Mouse (Mus musculus) limb, embryonic 14.5 days (tissue): ENCODE results near the gene Cdh3. TPM values are rescaled to one million over a fixed set of nuclear protein-coding genes. Genes with fewer than 3 reads are reported as not detected.
"Not testable (repeated sequence)": the region's sequence is repeated elsewhere in the genome, so short reads cannot be mapped to it uniquely, and the experiment has no call there.

Experiments
- ATAC-seq: fragments of 200-750 bp; cut with Nextera tagmentation; 2 replicates; pipeline ENCODE4 v1.8.0; 2017; ENCODE audit warnings: low read depth, moderate number of reproducible peaks, moderate TSS enrichment; ENCODE audit not compliant: low FRiP score
- DNase-seq: peaks from one replicate; pipeline ENCODE4 v3.0.0-alpha.2; 2015; ENCODE audit warnings: low spot score
- H3K27ac ChIP-seq: fragments of 300-500 bp; sonication (generic); replicated peaks from 2 replicates; pipeline ENCODE4 v1.5.1; 2014; ENCODE audit warnings: low read depth, mild to moderate bottlenecking, low read length, moderate library complexity, mixed read lengths
- H3K27me3 ChIP-seq: fragments of 300-500 bp; sonication (generic); 2 replicates; pipeline ENCODE4 v1.6.1; 2014; ENCODE audit warnings: low read length, mixed read lengths; ENCODE audit not compliant: control insufficient read depth, insufficient read depth
- H3K36me3 ChIP-seq: fragments of 300-500 bp; sonication (generic); 2 replicates; pipeline ENCODE4 v1.6.1; 2014; ENCODE audit warnings: mild to moderate bottlenecking, low read length, moderate library complexity, mixed read lengths; ENCODE audit not compliant: control insufficient read depth, insufficient read depth
- H3K4me1 ChIP-seq: fragments of 300-500 bp; sonication (generic); 2 replicates; pipeline ENCODE4 v1.6.1; 2014; ENCODE audit warnings: antibody characterized with exemption, low read length, mixed read lengths; ENCODE audit not compliant: control insufficient read depth, insufficient read depth
- H3K4me2 ChIP-seq: fragments of 300-500 bp; sonication (generic); replicated peaks from 2 replicates; pipeline ENCODE4 v1.6.1; 2014; ENCODE audit warnings: low read depth, mild to moderate bottlenecking, low read length, moderate library complexity; ENCODE audit not compliant: severe bottlenecking
- H3K4me3 ChIP-seq: fragments of 300-500 bp; sonication (generic); replicated peaks from 2 replicates; pipeline ENCODE4 v1.5.1; 2014; ENCODE audit warnings: low read length
- H3K9ac ChIP-seq: fragments of 300-500 bp; sonication (generic); 2 replicates; pipeline ENCODE4 v1.6.1; 2014; ENCODE audit warnings: mild to moderate bottlenecking, low read depth, low read length, moderate library complexity; ENCODE audit not compliant: severe bottlenecking
- H3K9me3 ChIP-seq: fragments of 300-500 bp; sonication (generic); 2 replicates; pipeline ENCODE4 v1.6.1; 2016; ENCODE audit warnings: low read length; ENCODE audit not compliant: control insufficient read depth
- POLR2A ChIP-seq: fragments of 200-500 bp; IDR thresholded peaks from 2 replicates; pipeline ENCODE4 v1.8.0; 2012; ENCODE audit warnings: inconsistent platforms, mild to moderate bottlenecking, moderate library complexity, borderline replicate concordance; ENCODE audit not compliant: insufficient read depth, insufficient read length; ENCODE audit errors: extremely low read depth
- WGBS: fragments of 180-500 bp; shearing (Covaris S2); extraction: QIAGEN DNeasy Blood & Tissue Kit; methylation state at CpG from one replicate; pipeline ENCODE4 v1.1.7; 2014; 5-methylcytosine and 5-hydroxymethylcytosine counted together
- polyA plus RNA-seq, 2 experiments: library from polyadenylated mRNA; depleted of rRNA in 1 of 2; stranded (reverse) in 1 of 2; unstranded in 1 of 2; fragments of >200 nt; fragmentation: Nextera tagmentation in 1 of 2; extraction: Ambion mirVana in 1 of 2; gene quantifications; 2 replicates each; pipeline versions ENCODE4 v1.2.1 to v1.2.3; 2012 to 2014

The Cdh3 gene
- polyA plus RNA-seq, 2 experiments: 23.0 to 49.5 TPM

- no peaks in the 10 kb centered on the region; the same call in 1 of the 2 replicates for H3K4me1 ChIP-seq
- H3K4me3 ChIP-seq: 0 out of 2 replicates have a peak overlapping the region, but pooled peaks have one; percentile 1
- DNase-seq (peak; percentile 40), ATAC-seq (peak; percentile 44; the same call in 1 of the 2 replicates)
- H3K36me3 ChIP-seq: peaks cover 17% of the 10 kb centered on the region
- H3K27me3 ChIP-seq: no peaks in the 10 kb centered on the region
- 22% methylated on average over 21 of the region's 21 CpGs for WGBS
- H3K4me2 ChIP-seq: 0 out of 2 replicates have a peak overlapping the region, but pooled peaks have one; percentile 7
- no peak overlapping the region for H3K9ac ChIP-seq
- no peak for TF ChIP-seq POLR2A
- H3K9me3 ChIP-seq: 0 out of 2 replicates have a peak, but pooled peaks cover 4% of the 10 kb centered on the region
- no peak overlapping the region for H3K27ac ChIP-seq
Measured at GRCm38 (mm10) chr8:106561097-106561865, 50.6 kb downstream of the Cdh3 start.

- no peak overlapping the region for H3K9ac ChIP-seq
- no peak overlapping the region for H3K4me2 ChIP-seq
- no peaks in the 10 kb centered on the region for H3K9me3 ChIP-seq
- no peak overlapping the region for H3K4me3 ChIP-seq
- peak; percentile 59 for DNase-seq
- no peak for TF ChIP-seq POLR2A
- no peak overlapping the region for H3K27ac ChIP-seq
- no peaks in the 10 kb centered on the region for H3K36me3 ChIP-seq
- 78% methylated on average over 3 of the region's 3 CpGs for WGBS
- H3K27me3 ChIP-seq: no peaks in the 10 kb centered on the region
- H3K4me1 ChIP-seq: no peaks in the 10 kb centered on the region; the same call in 1 of the 2 replicates
- ATAC-seq: no peak
Measured at GRCm38 (mm10) chr8:106563691-106564182, 53.0 kb downstream of the Cdh3 start.

DNA sequence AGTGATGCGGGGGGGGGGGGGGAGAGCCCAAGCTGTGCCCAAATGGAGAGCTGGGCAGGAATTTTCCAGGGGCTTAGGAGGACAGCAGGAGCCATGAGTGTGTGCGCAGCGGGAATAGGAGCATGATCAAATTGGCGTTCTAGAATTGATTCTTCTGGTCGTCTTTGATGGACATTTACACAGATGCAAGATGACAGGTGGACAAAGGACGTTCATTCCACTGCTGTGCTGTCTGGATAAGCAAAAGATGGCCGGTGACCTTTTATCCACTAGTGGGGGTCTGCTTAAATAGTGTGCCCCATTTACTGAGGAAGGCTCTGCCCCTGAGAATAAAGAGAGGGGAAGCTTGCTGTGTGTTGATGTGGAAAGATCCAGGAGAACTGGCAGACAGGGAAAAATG is 58.3 kb downstream of the Cdh3 start:
- no peaks in the 10 kb centered on the region for H3K9me3 ChIP-seq
- H3K4me3 ChIP-seq: no peak overlapping the region
- whole genome bisulfite sequencing: 84% methylated on average over 7 of the region's 7 CpGs
- H3K4me2 ChIP-seq: no peak overlapping the region
- H3K27ac ChIP-seq: no peak overlapping the region
- DNase-seq: no peak
- no peaks in the 10 kb centered on the region for H3K36me3 ChIP-seq
- H3K9ac ChIP-seq: no peak overlapping the region
- no peaks in the 10 kb centered on the region for H3K27me3 ChIP-seq
- ATAC-seq: no peak
- TF ChIP-seq POLR2A: no peak
- no peaks in the 10 kb centered on the region for H3K4me1 ChIP-seq

- ATAC-seq: no peak
- Histone ChIP-seq H3K9ac (no peak overlapping the region), H3K4me3 (no peak overlapping the region), H3K4me2 (no peak overlapping the region), H3K27ac (no peak overlapping the region), H3K27me3 (no peaks in the 10 kb centered on the region), H3K9me3 (no peaks in the 10 kb centered on the region), H3K4me1 (no peaks in the 10 kb centered on the region), H3K36me3 (no peaks in the 10 kb centered on the region)
- TF ChIP-seq POLR2A: no peak
- WGBS: 54% methylated on average over 4 of the region's 4 CpGs
- no peak for DNase-seq
Measured at GRCm38 (mm10) chr8:106570386-106570785, 59.7 kb downstream of the Cdh3 start.

GRCm38 (mm10) chr8:106571551-106572172 is 61.0 kb downstream of the Cdh3 start:
- Histone ChIP-seq H3K4me2 (no peak overlapping the region), H3K9ac (no peak overlapping the region), H3K27ac (no peak overlapping the region), H3K27me3 (no peaks in the 10 kb centered on the region), H3K4me3 (no peak overlapping the region), H3K4me1 (no peaks in the 10 kb centered on the region), H3K36me3 (no peaks in the 10 kb centered on the region), H3K9me3 (no peaks in the 10 kb centered on the region)
- no peak for ATAC-seq
- no peak for DNase-seq
- WGBS: 72% methylated on average over 5 of the region's 5 CpGs
- TF ChIP-seq POLR2A: no peak

DNA sequence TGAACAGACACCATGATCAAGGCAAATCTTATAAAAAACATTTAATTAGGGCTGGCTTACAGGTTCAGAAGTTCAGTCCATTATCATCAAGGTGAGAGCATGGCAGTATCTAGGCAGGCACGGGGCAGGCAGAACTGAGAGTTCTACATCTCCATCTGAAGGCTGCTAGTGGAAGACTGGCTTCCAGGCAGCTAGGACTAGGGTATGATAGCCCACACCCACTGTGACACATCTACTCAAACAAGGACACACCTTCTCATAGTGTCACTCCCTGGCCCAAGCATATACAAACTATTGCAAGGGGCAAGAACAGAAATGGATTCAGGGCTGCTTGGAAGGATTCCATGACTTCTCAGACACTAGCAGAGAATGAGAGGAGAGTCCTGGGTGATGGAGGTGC is 61.5 kb downstream of the Cdh3 start:
- DNase-seq, H3K27me3 ChIP-seq, H3K36me3 ChIP-seq, H3K4me1 ChIP-seq, H3K9ac ChIP-seq, ATAC-seq, H3K4me2 ChIP-seq, H3K27ac ChIP-seq, H3K9me3 ChIP-seq, H3K4me3 ChIP-seq: not testable (repeated sequence)
- WGBS: 53% methylated on average over 1 of the region's 1 CpGs

GRCm38 (mm10) chr8:106573168-106573567 is 62.5 kb downstream of the Cdh3 start, which contains the start of gene Gm10073:
Gene Gm10073, minus strand, starts transcription at chr8:106573461.
- WGBS: 30% methylated on average over 19 of the region's 20 CpGs
- H3K4me2 ChIP-seq, H3K36me3 ChIP-seq, H3K4me3 ChIP-seq, H3K9ac ChIP-seq, H3K9me3 ChIP-seq, H3K4me1 ChIP-seq, DNase-seq, ATAC-seq, H3K27me3 ChIP-seq, H3K27ac ChIP-seq: not testable (repeated sequence)
